Mouse (Mus musculus): Measurements from ENCODE around the gene Inpp4b. TPM values are rescaled to one million over a fixed set of nuclear protein-coding genes. Genes with fewer than 3 reads are reported as not detected.
A peak's percentile ranks its signal among the peaks of the same experiment; 100 is the strongest.
"Not testable (repeated sequence)": the region's sequence is repeated elsewhere in the genome, so short reads cannot be mapped to it uniquely, and the experiment has no call there.

The Inpp4b gene
- polyA plus RNA-seq, 1 experiment, result 3.0 TPM

- no peak for DNase-seq (ENCODE audit: low read depth)
- TF ChIP-seq CTCF (IDR thresholded peaks at IDR 0.05; ENCODE audit: borderline replicate concordance, extremely low read depth, insufficient read depth, insufficient read length) (no peak), POLR2A (IDR thresholded peaks at IDR 0.05; ENCODE audit: borderline replicate concordance, extremely low read depth, insufficient read depth, insufficient read length, poor library complexity, severe bottlenecking) (no peak)
Observed at GRCm38 (mm10) chr8:81779440-81779839, 437.1 kb downstream of the Inpp4b start.

DNA sequence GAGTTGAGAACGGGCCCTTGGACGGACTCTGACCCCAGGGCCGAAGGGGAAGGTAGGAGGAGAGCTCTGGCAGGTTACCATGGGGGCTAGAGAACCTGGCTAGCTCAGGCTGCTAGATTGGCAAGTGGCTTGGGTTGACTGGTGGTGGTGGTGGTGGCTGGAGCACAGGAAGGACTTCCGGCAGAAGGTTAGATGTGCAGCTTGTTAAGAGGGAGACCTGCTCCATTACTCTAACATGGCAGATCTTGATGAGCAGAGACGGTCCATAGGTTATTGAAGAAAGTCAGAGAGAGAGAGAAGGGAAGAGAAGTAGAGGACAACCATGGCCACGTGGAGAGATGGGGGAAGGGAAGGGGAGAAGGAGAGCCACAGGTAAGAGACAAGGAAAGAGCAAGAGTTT is 437.8 kb downstream of the Inpp4b start:
- no peak for DNase-seq (ENCODE audit: low read depth)
- TF ChIP-seq CTCF (IDR thresholded peaks at IDR 0.05; ENCODE audit: borderline replicate concordance, extremely low read depth, insufficient read depth, insufficient read length) (no peak), POLR2A (IDR thresholded peaks at IDR 0.05; ENCODE audit: borderline replicate concordance, extremely low read depth, insufficient read depth, insufficient read length, poor library complexity, severe bottlenecking) (no peak)

DNA sequence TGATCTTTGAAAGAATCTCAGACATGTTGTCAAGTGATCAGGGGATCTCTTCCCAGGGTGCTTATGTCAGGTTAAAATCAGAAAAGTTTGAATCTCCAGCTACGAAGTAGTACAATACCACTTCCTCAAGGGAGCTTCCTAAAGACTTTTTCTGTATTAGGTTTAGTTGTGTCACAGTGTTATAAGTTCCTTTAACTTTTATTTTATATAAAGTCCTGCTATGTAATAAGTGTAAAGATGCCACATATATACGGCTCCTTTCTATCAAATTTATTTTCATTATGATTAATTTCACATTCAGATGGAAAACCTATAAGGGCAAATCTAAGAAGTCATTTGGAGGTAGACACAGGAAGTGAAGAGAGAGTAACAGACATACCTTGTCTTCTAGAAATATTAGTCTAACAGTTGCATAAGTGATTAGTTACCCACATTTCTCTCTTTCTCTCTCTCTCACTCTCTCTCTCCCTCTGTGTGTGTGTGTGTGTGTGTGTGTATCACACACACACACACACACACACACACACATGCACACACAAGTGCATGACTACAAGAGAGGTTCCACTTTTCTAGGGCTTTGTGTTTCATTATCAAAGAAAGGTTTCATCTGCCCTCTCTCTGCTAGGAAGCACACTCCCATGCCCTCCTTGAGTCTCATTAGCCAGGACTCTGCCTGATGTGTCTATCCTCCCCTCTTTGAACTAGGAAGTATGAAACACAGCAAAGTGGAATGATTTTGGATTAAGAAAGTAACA is 438.7 kb downstream of the Inpp4b start:
- no peak for DNase-seq (ENCODE audit: low read depth)
- TF ChIP-seq POLR2A (IDR thresholded peaks at IDR 0.05; ENCODE audit: borderline replicate concordance, extremely low read depth, insufficient read depth, insufficient read length, poor library complexity, severe bottlenecking) (no peak), CTCF (IDR thresholded peaks at IDR 0.05; ENCODE audit: borderline replicate concordance, extremely low read depth, insufficient read depth, insufficient read length) (no peak)

- TF ChIP-seq POLR2A (IDR thresholded peaks at IDR 0.05; ENCODE audit: borderline replicate concordance, extremely low read depth, insufficient read depth, insufficient read length, poor library complexity, severe bottlenecking), result no peak
Observed at GRCm38 (mm10) chr8:81782781-81783180, 440.4 kb downstream of the Inpp4b start.

DNA sequence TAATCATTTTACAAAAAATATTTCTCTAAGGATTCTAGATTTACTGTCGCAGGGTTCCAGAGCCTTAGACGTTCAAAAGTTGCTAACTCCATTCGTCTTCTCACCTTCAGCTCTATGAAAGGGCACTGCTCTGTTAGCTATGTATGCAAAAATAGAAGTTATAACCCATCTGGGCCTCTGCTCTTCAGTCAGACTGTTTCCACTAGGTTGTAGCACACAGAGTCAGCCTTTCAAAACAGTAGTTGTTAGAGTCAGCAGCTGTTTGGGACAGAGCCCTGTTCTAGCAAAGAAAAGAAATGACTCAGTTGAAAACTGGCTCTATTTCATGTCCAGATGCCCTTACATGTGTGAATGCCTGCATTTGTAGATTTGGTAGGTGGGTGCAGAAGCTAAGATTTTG is 442.4 kb downstream of the Inpp4b start:
- TF ChIP-seq CTCF (IDR thresholded peaks at IDR 0.05; ENCODE audit: borderline replicate concordance, extremely low read depth, insufficient read depth, insufficient read length), result no peak
- TF ChIP-seq POLR2A (IDR thresholded peaks at IDR 0.05; ENCODE audit: borderline replicate concordance, extremely low read depth, insufficient read depth, insufficient read length, poor library complexity, severe bottlenecking), result no peak

More at GRCm38 (mm10) chr8:81782781-81783180, 440.4 kb downstream of the Inpp4b start:
- no peak for DNase-seq (ENCODE audit: low read depth)

DNA sequence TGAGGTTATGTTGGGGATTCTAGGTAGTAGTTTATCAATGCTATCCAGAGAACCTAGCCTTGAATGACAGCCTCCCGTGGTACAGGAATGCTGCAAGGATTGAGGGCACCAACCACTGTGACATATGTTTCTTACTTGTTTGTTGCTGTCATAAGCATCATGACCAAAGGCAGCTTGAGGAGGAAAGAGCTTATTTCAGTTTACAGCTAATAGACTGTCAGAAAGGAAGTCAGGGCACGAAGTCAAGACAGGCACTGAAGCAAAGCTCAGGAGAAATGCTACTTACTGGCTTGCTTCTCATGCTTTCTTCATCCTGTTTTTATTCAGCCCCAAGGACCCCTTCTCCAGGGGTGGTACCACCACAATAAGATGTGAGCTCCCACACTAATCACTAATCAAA is 446.1 kb downstream of the Inpp4b start:
- TF ChIP-seq POLR2A (IDR thresholded peaks at IDR 0.05; ENCODE audit: borderline replicate concordance, extremely low read depth, insufficient read depth, insufficient read length, poor library complexity, severe bottlenecking) (no peak), CTCF (IDR thresholded peaks at IDR 0.05; ENCODE audit: borderline replicate concordance, extremely low read depth, insufficient read depth, insufficient read length) (no peak)
- no peak for DNase-seq (ENCODE audit: low read depth)

More for the DNA sequence above, 442.4 kb downstream of the Inpp4b start:
- no peak for DNase-seq (ENCODE audit: low read depth)

- DNase-seq (ENCODE audit: low read depth), result no peak
- no peak for TF ChIP-seq POLR2A (IDR thresholded peaks at IDR 0.05; ENCODE audit: borderline replicate concordance, extremely low read depth, insufficient read depth, insufficient read length, poor library complexity, severe bottlenecking)
- no peak for TF ChIP-seq CTCF (IDR thresholded peaks at IDR 0.05; ENCODE audit: borderline replicate concordance, extremely low read depth, insufficient read depth, insufficient read length)
Observed at GRCm38 (mm10) chr8:81792649-81793048, 450.3 kb downstream of the Inpp4b start.

GRCm38 (mm10) chr8:81798501-81798900 is 456.1 kb downstream of the Inpp4b start:
- no peak for DNase-seq (ENCODE audit: low read depth)
- no peak for TF ChIP-seq CTCF (IDR thresholded peaks at IDR 0.05; ENCODE audit: borderline replicate concordance, extremely low read depth, insufficient read depth, insufficient read length)
- no peak for TF ChIP-seq POLR2A (IDR thresholded peaks at IDR 0.05; ENCODE audit: borderline replicate concordance, extremely low read depth, insufficient read depth, insufficient read length, poor library complexity, severe bottlenecking)

DNA sequence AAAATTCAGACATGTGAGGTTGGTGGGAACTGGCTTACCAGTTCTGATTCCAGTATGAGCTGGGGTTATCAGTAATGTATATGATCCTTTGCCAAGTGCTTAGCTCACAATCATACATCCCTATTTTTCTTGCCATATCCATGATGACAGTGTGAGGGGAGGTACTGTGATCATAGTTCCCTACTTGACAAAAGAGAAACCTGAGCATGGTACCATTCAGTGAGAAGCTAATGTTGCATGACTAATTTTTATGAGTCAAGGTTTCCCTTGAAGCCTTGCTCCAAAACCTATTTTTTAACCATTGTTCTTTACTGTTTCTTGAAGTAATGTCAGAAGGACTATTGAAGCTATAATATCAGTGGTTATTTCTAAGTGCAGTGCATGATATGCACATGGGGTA is 458.4 kb downstream of the Inpp4b start:
- DNase-seq (ENCODE audit: low read depth), result no peak
- TF ChIP-seq CTCF (IDR thresholded peaks at IDR 0.05; ENCODE audit: borderline replicate concordance, extremely low read depth, insufficient read depth, insufficient read length) (no peak), POLR2A (IDR thresholded peaks at IDR 0.05; ENCODE audit: borderline replicate concordance, extremely low read depth, insufficient read depth, insufficient read length, poor library complexity, severe bottlenecking) (no peak)

DNA sequence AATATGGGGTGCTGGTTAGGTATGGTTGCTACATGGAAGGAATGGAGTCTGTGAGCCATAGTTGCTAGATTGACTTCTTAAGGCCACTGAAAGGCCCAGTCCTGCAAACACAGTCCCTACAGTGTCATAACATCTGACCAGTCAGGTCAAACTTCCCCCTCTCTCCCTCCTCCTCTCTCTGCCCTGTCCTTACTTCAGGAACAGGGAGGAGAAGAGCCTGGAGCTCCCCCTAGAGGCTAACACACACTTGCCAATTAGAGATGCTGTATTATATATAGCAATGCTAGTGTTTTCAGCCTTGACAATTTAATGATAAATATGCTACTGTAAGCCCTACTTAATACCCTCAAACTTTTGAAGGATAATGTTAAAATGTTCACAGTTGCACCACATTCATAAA is 464.4 kb downstream of the Inpp4b start:
- no peak for TF ChIP-seq POLR2A (IDR thresholded peaks at IDR 0.05; ENCODE audit: borderline replicate concordance, extremely low read depth, insufficient read depth, insufficient read length, poor library complexity, severe bottlenecking)
- peak; percentile 76; the same call in 1 of the 2 replicates for TF ChIP-seq CTCF (IDR thresholded peaks at IDR 0.05; ENCODE audit: borderline replicate concordance, extremely low read depth, insufficient read depth, insufficient read length)
- DNase-seq (ENCODE audit: low read depth), result peak; percentile 88

DNA sequence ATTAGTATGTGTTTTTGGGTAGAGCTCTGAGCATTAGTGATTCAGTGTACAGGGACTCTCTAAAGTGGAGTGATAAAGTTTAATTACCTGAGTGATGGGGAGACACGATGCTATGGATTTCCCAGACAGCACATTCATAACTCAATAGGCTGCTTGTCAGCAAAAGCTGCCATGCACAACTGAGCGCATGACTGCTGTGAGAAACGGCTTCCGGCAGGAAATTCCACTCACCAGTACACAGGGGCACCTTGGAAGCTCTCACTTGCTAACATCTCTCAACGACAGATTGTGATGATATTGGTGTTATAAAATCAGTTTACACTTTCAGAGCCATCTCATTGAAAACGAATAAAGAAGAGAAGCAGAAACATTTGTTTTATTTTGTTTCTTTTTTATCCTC is 465.2 kb downstream of the Inpp4b start:
- TF ChIP-seq POLR2A (IDR thresholded peaks at IDR 0.05; ENCODE audit: borderline replicate concordance, extremely low read depth, insufficient read depth, insufficient read length, poor library complexity, severe bottlenecking) (no peak), CTCF (IDR thresholded peaks at IDR 0.05; ENCODE audit: borderline replicate concordance, extremely low read depth, insufficient read depth, insufficient read length) (no peak)
- DNase-seq (ENCODE audit: low read depth), result no peak

DNA sequence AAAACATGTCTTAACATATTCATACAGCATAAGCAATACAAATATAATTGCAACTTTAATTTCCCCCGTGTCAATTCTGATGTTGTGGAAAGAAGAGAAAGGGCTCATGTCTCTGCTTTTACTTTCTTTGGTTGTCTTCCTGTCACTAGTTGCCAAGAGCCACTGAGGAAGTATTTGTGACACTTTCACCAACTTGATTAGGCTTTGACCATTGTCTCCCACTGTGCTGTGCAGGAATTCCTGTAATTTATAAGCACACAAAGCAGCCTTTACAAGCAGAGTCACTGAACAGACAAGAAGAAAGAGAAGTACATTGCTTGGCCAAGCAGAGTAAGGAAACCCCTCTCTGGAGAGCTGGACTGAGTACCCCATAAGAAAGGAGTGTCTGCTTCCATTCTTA is 466.1 kb downstream of the Inpp4b start:
- no peak for TF ChIP-seq CTCF (IDR thresholded peaks at IDR 0.05; ENCODE audit: borderline replicate concordance, extremely low read depth, insufficient read depth, insufficient read length)
- TF ChIP-seq POLR2A (IDR thresholded peaks at IDR 0.05; ENCODE audit: borderline replicate concordance, extremely low read depth, insufficient read depth, insufficient read length, poor library complexity, severe bottlenecking), result no peak
- DNase-seq (ENCODE audit: low read depth), result no peak

DNA sequence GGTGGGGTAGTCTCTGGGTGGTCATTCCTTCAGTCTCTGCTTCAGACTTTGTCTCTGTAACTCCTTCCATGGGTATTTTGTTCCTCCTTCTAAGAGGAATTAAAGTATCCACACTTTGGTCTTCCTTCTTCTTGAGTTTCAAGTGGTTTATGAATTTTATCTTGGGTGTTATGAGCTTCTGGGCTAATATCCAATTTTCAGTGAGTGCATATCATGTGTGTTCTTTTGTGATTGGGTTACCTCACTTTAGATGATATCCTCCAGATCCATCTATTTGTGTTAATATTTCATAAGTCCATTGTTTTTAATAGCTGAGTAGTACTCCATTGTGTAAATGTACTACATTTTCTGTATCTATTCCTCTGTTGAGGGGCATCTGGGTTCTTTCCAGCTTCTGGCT is 467.1 kb downstream of the Inpp4b start:
- not testable (repeated sequence) for DNase-seq (ENCODE audit: low read depth)
